In genomic region chr2:52943644-52944423, GRCm38 (mm10) we compare ENCODE assay signal across 10 mouse cellular contexts.
DNase-seq lines count a peak whose midpoint lies in the region; ATAC-seq and TF ChIP-seq lines count a peak whose summit lies in the region.
"Had no signal": no experiment of that assay in that cellular context is flagged by ENCODE, and none has a peak within 500 bp of the region (broad histone marks: within the 10 kb centered on the region; RNA-seq: fewer than 3 reads in every experiment).

No protein-coding gene starts in this region.

- no peak overlapping the region for H3K27ac ChIP-seq in forebrain, embryonic 14.5 days (ENCODE audit: low read depth, low read length)
- no peak overlapping the region for H3K27ac ChIP-seq in forebrain, embryonic 16.5 days (ENCODE audit: low read length)
- 0 out of 2 replicates have a peak overlapping the region, but pooled peaks have one; percentile 11 for H3K27ac ChIP-seq in bone marrow macrophage, adult 2 months (ENCODE audit: insufficient read depth, low read depth, low read length)
- no peak overlapping the region for H3K27ac ChIP-seq in liver, postnatal 0 days (ENCODE audit: low read depth)
- H3K27ac ChIP-seq: liver, embryonic 14.5 days had no signal

- TF ChIP-seq CTCF in lung, adult 2 months (IDR thresholded peaks at IDR 0.05; ENCODE audit: insufficient read depth, low read length), result no peak
- no peak for TF ChIP-seq CTCF in bone marrow macrophage, adult 2 months (IDR thresholded peaks at IDR 0.05; ENCODE audit: low read depth, low read length)
- no peak for TF ChIP-seq CTCF in liver, postnatal 0 days (IDR thresholded peaks at IDR 0.05; ENCODE audit: low read depth)

- no peaks in the 10 kb centered on the region for H3K9me3 ChIP-seq in forebrain, embryonic 14.5 days (replicated peaks; ENCODE audit: control insufficient read depth, low read length)
- H3K9me3 ChIP-seq in forebrain, embryonic 16.5 days (ENCODE audit: control insufficient read depth, low read length), result no peaks in the 10 kb centered on the region
- H3K9me3 ChIP-seq in liver, postnatal 0 days (ENCODE audit: low read length), result no peaks in the 10 kb centered on the region

- H3K36me3 ChIP-seq in forebrain, embryonic 14.5 days (ENCODE audit: control insufficient read depth, insufficient read depth, low read length), result no peaks in the 10 kb centered on the region
- no peaks in the 10 kb centered on the region for H3K36me3 ChIP-seq in forebrain, embryonic 16.5 days (ENCODE audit: control insufficient read depth, insufficient read depth)
- H3K36me3 ChIP-seq in liver, postnatal 0 days (replicated peaks; ENCODE audit: insufficient read depth, low read length), result no peaks in the 10 kb centered on the region

- no peak overlapping the region for H3K4me3 ChIP-seq in forebrain, embryonic 14.5 days (ENCODE audit: low read depth, low read length)
- no peak overlapping the region for H3K4me3 ChIP-seq in forebrain, embryonic 16.5 days (replicated peaks; ENCODE audit: low read length)
- H3K4me3 ChIP-seq in lung, adult 2 months (replicated peaks; ENCODE audit: extremely low read depth, low read depth, low read length), result no peak overlapping the region
- peak overlapping the region; percentile 41 for H3K4me3 ChIP-seq in bone marrow macrophage, adult 2 months (ENCODE audit: insufficient read depth, low read length)
- H3K4me3 ChIP-seq in liver, postnatal 0 days (ENCODE audit: low read depth, low read length), result no peak overlapping the region

- H3K27me3 ChIP-seq in forebrain, embryonic 14.5 days (replicated peaks; ENCODE audit: control insufficient read depth, insufficient read depth, low read length), result no peaks in the 10 kb centered on the region
- no peaks in the 10 kb centered on the region for H3K27me3 ChIP-seq in forebrain, embryonic 16.5 days (replicated peaks; ENCODE audit: control insufficient read depth, insufficient read depth, low read length)
- no peaks in the 10 kb centered on the region for H3K27me3 ChIP-seq in liver, postnatal 0 days (ENCODE audit: insufficient read depth, low read length)

- H3K9ac ChIP-seq in forebrain, embryonic 14.5 days (ENCODE audit: low read length), result no peak overlapping the region
- H3K9ac ChIP-seq in forebrain, embryonic 16.5 days (replicated peaks; ENCODE audit: low read depth, low read length), result no peak overlapping the region
- no peak overlapping the region for H3K9ac ChIP-seq in liver, postnatal 0 days (replicated peaks)
- H3K9ac ChIP-seq: liver, embryonic 14.5 days had no signal

- no peak overlapping the region for H3K4me2 ChIP-seq in forebrain, embryonic 14.5 days (ENCODE audit: low read length)
- no peak overlapping the region for H3K4me2 ChIP-seq in forebrain, embryonic 16.5 days (ENCODE audit: low read length)
- H3K4me2 ChIP-seq in liver, postnatal 0 days (ENCODE audit: low read depth, low read length), result no peak overlapping the region

- TF ChIP-seq POLR2A in lung, adult 2 months (IDR thresholded peaks at IDR 0.05; ENCODE audit: borderline replicate concordance, extremely low read depth, low read depth, low read length), result no peak
- no peak for TF ChIP-seq POLR2A in bone marrow macrophage, adult 2 months (IDR thresholded peaks at IDR 0.05; ENCODE audit: borderline replicate concordance, low read depth, low read length)

- TF ChIP-seq EP300 in liver, postnatal 0 days (IDR thresholded peaks at IDR 0.05; ENCODE audit: low read depth), result no peak

- H3K4me1 ChIP-seq in forebrain, embryonic 14.5 days (ENCODE audit: control insufficient read depth, insufficient read depth, low read length), result peaks cover 20% of the 10 kb centered on the region
- peaks cover 18% of the 10 kb centered on the region for H3K4me1 ChIP-seq in forebrain, embryonic 16.5 days (replicated peaks; ENCODE audit: control insufficient read depth, insufficient read depth, low read length)
- H3K4me1 ChIP-seq in lung, adult 2 months (ENCODE audit: control insufficient read depth, insufficient read depth, low read length), result peaks cover 7% of the 10 kb centered on the region
- peaks cover 34% of the 10 kb centered on the region for H3K4me1 ChIP-seq in bone marrow macrophage, adult 2 months (ENCODE audit: control insufficient read depth, insufficient read depth, low read length)
- no peaks in the 10 kb centered on the region for H3K4me1 ChIP-seq in liver, postnatal 0 days (ENCODE audit: insufficient read depth)

- 76% methylated on average over 9 of the region's 9 CpGs for WGBS in forebrain, embryonic 14.5 days
- 78% methylated on average over 9 of the region's 9 CpGs for WGBS in forebrain, embryonic 16.5 days
- WGBS in lung, adult 2 months, result 43% methylated on average over 9 of the region's 9 CpGs
- 58% methylated on average over 9 of the region's 9 CpGs for whole genome bisulfite sequencing in liver, postnatal 0 days (ENCODE audit: insufficient replicate concordance)

- no peak for ATAC-seq in forebrain, embryonic 14.5 days
- ATAC-seq in forebrain, embryonic 16.5 days, result no peak
- ATAC-seq in megakaryocyte, adult 5-6 weeks (ENCODE audit: poor library complexity, severe bottlenecking), result peak; percentile 77
- ATAC-seq in liver, postnatal 0 days, result no peak

- DNase-seq in forebrain, embryonic 14.5 days (ENCODE audit: low spot score), result peak; percentile 49
- DNase-seq in lung, postnatal 10 days, result peak; percentile 20
- no peak for DNase-seq in lung, adult 2 months
- DNase-seq in right cerebral cortex, postnatal 4 days, result no peak
- no peak for DNase-seq in liver, postnatal 0 days
- DNase-seq: adrenal gland, postnatal 10 days had no signal

Comparison
In these comparisons a context has a peak if more than half of its experiments do, and no peak if none do; other contexts are left out.
1. DNase-seq: peak in forebrain, embryonic 14.5 days (single experiment) and lung, postnatal 10 days (single experiment); none in lung, adult 2 months (single experiment), right cerebral cortex, postnatal 4 days (single experiment) and liver, postnatal 0 days (single experiment).